Mouse (Mus musculus) CH12.LX (cell line): ENCODE data around the gene Flad1. TPM values are rescaled to one million over a fixed set of nuclear protein-coding genes. Genes with fewer than 3 reads are reported as not detected.

Experiments
- DNase-seq: peaks from one replicate; pipeline ENCODE4 v3.0.0-alpha.2; 2013; ENCODE audit errors: extremely low read depth
- H3K27ac ChIP-seq: 2 replicates; pipeline ENCODE4 v1.5.1; 2012; ENCODE audit warnings: low read depth, mild to moderate bottlenecking, control low read depth, moderate library complexity; ENCODE audit not compliant: insufficient read depth
- H3K27me3 ChIP-seq: replicated peaks from 2 replicates; pipeline ENCODE3; 2012; ENCODE audit warnings: inconsistent platforms
- H3K36me3 ChIP-seq, 2 experiments: replicated peaks in 1 of 2; 2 replicates each; pipeline versions ENCODE3 to v1.6.1; 2012; ENCODE audit warnings: inconsistent platforms in 1 of 2, low read length in 1 of 2, mild to moderate bottlenecking in 1 of 2, mixed read lengths in 1 of 2, moderate library complexity in 1 of 2; ENCODE audit not compliant: control insufficient read depth in 1 of 2, insufficient read depth in 1 of 2
- H3K4me1 ChIP-seq, 2 experiments: 2 replicates each; pipeline ENCODE4 v1.6.1; 2012; ENCODE audit warnings: inconsistent platforms in 1 of 2, moderate library complexity in 1 of 2; ENCODE audit not compliant: insufficient read depth in 2 of 2, control insufficient read depth in 1 of 2
- H3K4me2 ChIP-seq: 2 replicates; pipeline ENCODE4 v1.6.1; 2012; ENCODE audit warnings: low read depth, mild to moderate bottlenecking, control low read depth; ENCODE audit not compliant: poor library complexity, insufficient read depth, severe bottlenecking
- H3K4me3 ChIP-seq, 3 experiments: fragments of 150-350 bp in 1 of 3; sonication (generic) in 1 of 3; replicated peaks in 1 of 3; 2 replicates each; pipeline versions ENCODE3 to v1.5.1; 2011 to 2012; ENCODE audit warnings: low read depth in 2 of 3, low read length in 2 of 3, mild to moderate bottlenecking in 2 of 3, moderate library complexity in 2 of 3, control low read depth in 1 of 3, improper control_type of control experiment in 1 of 3, inconsistent platforms in 1 of 3, mixed read lengths in 1 of 3; ENCODE audit not compliant: poor library complexity in 1 of 3
- H3K79me2 ChIP-seq: replicated peaks from 2 replicates; pipeline ENCODE4 v1.6.1; 2012; ENCODE audit warnings: mild to moderate bottlenecking, moderate library complexity; ENCODE audit not compliant: control insufficient read depth, poor library complexity, insufficient read depth, severe bottlenecking; ENCODE audit errors: extremely low read depth
- H3K9ac ChIP-seq: 2 replicates; pipeline ENCODE4 v1.6.1; 2012; ENCODE audit warnings: low read depth, mild to moderate bottlenecking, control low read depth, moderate library complexity; ENCODE audit not compliant: insufficient read depth
- H3K9me3 ChIP-seq: replicated peaks from 2 replicates; pipeline ENCODE3; 2012; ENCODE audit warnings: low read length, inconsistent platforms, mixed read lengths
- CHD1 ChIP-seq: IDR thresholded peaks from 2 replicates; pipeline ENCODE4 v1.6.1; 2012; ENCODE audit warnings: low read depth, low read length, improper control_type of control experiment, inconsistent platforms
- CHD2 ChIP-seq: IDR thresholded peaks from 2 replicates; pipeline ENCODE4 v1.6.1; 2011; ENCODE audit warnings: low read length, improper control_type of control experiment
- CTCF ChIP-seq, 2 experiments: IDR thresholded peaks in 1 of 2; conservative IDR thresholded peaks in 1 of 2; 2 replicates each; pipeline ENCODE4 v1.5.1; 2011 to 2012; ENCODE audit warnings: low read depth in 2 of 2, low read length in 2 of 2, improper control_type of control experiment in 1 of 2, inconsistent platforms in 1 of 2, mild to moderate bottlenecking in 1 of 2, moderate library complexity in 1 of 2
- E2F4 ChIP-seq: IDR thresholded peaks from 2 replicates; pipeline ENCODE4 v1.6.1; 2011; ENCODE audit warnings: low read depth, low read length, improper control_type of control experiment; ENCODE audit not compliant: insufficient replicate concordance
- ELF1 ChIP-seq: IDR thresholded peaks from 2 replicates; pipeline ENCODE4 v1.6.1; 2014; ENCODE audit warnings: low read depth, mild to moderate bottlenecking, inconsistent platforms, low read length, improper control_type of control experiment
- EP300 ChIP-seq: IDR thresholded peaks from 2 replicates; pipeline ENCODE4 v1.6.1; 2011; ENCODE audit warnings: low read length, improper control_type of control experiment
- ETS1 ChIP-seq: conservative IDR thresholded peaks from 2 replicates; pipeline ENCODE4 v1.6.1; 2012; ENCODE audit warnings: low read depth, mild to moderate bottlenecking, inconsistent platforms, low read length, improper control_type of control experiment, moderate library complexity
- GABPA ChIP-seq: IDR thresholded peaks from 2 replicates; pipeline ENCODE4 v1.6.1; 2012; ENCODE audit warnings: low read depth, low read length, improper control_type of control experiment, inconsistent platforms; ENCODE audit not compliant: insufficient replicate concordance
- HCFC1 ChIP-seq: IDR thresholded peaks from 2 replicates; pipeline ENCODE4 v1.6.1; 2012; ENCODE audit warnings: low read depth, mild to moderate bottlenecking, inconsistent platforms, low read length, improper control_type of control experiment
- JUN ChIP-seq: IDR thresholded peaks from 2 replicates; pipeline ENCODE4 v1.6.1; 2011; ENCODE audit warnings: low read depth, mild to moderate bottlenecking, low read length, improper control_type of control experiment, moderate library complexity; ENCODE audit not compliant: insufficient read depth
- JUND ChIP-seq: conservative IDR thresholded peaks from 2 replicates; pipeline ENCODE4 v1.6.1; 2011; ENCODE audit warnings: low read depth, low read length, improper control_type of control experiment
- KAT2A ChIP-seq: IDR thresholded peaks from 2 replicates; pipeline ENCODE4 v1.6.1; 2012; ENCODE audit warnings: low read length, improper control_type of control experiment, inconsistent platforms; ENCODE audit not compliant: insufficient replicate concordance
- MAZ ChIP-seq: IDR thresholded peaks from 2 replicates; pipeline ENCODE4 v1.6.1; 2012; ENCODE audit warnings: low read depth, mild to moderate bottlenecking, inconsistent platforms, low read length, improper control_type of control experiment, moderate library complexity
- MEF2A ChIP-seq: IDR thresholded peaks from 2 replicates; pipeline ENCODE4 v1.6.1; 2014; ENCODE audit warnings: low read depth, mild to moderate bottlenecking, inconsistent platforms, low read length, improper control_type of control experiment, borderline replicate concordance
- MXI1 ChIP-seq: IDR thresholded peaks from 2 replicates; pipeline ENCODE4 v1.6.1; 2011; ENCODE audit warnings: mild to moderate bottlenecking, low read depth, low read length, improper control_type of control experiment
- MYC ChIP-seq: IDR thresholded peaks from 2 replicates; pipeline ENCODE4 v1.6.1; 2011; ENCODE audit warnings: low read depth, mild to moderate bottlenecking, improper control_type of control experiment, low read length
- NELFE ChIP-seq: IDR thresholded peaks from 2 replicates; pipeline ENCODE4 v1.6.1; 2011; ENCODE audit warnings: low read depth, low read length, improper control_type of control experiment
- PAX5 ChIP-seq: IDR thresholded peaks from 2 replicates; pipeline ENCODE4 v1.6.1; 2012; ENCODE audit warnings: low read length, inconsistent platforms, mixed read lengths
- RAD21 ChIP-seq: IDR thresholded peaks from 2 replicates; pipeline ENCODE4 v1.6.1; 2011; ENCODE audit warnings: low read depth, mild to moderate bottlenecking, low read length, improper control_type of control experiment, moderate library complexity
- RCOR1 ChIP-seq: conservative IDR thresholded peaks from 2 replicates; pipeline ENCODE4 v1.6.1; 2012; ENCODE audit warnings: low read depth, mild to moderate bottlenecking, inconsistent platforms, low read length, improper control_type of control experiment
- SMC3 ChIP-seq: IDR thresholded peaks from 2 replicates; pipeline ENCODE4 v1.6.1; 2011; ENCODE audit warnings: low read depth, low read length, improper control_type of control experiment
- TCF12 ChIP-seq: IDR thresholded peaks from 2 replicates; pipeline ENCODE4 v1.6.1; 2014; ENCODE audit warnings: low read depth, mild to moderate bottlenecking, inconsistent platforms, low read length, improper control_type of control experiment
- USF1 ChIP-seq: IDR thresholded peaks from 2 replicates; pipeline ENCODE4 v1.6.1; 2014; ENCODE audit warnings: low read depth, mild to moderate bottlenecking, inconsistent platforms, low read length, improper control_type of control experiment
- ZMIZ1 ChIP-seq: IDR thresholded peaks from 2 replicates; pipeline ENCODE4 v1.6.1; 2012; ENCODE audit warnings: low read depth, mild to moderate bottlenecking, inconsistent platforms, low read length, improper control_type of control experiment
- ZNF384 ChIP-seq: IDR thresholded peaks from 2 replicates; pipeline ENCODE4 v1.6.1; 2012; ENCODE audit warnings: low read depth, low read length, improper control_type of control experiment, inconsistent platforms
- dilution Hi-C: fragments of 300-500 bp; cut with MboI; formaldehyde crosslinking; loops from 2 replicates; pipeline ENCODE4 v1.14.3; 2020; ENCODE audit warnings: low sequenced_read_pairs; ENCODE audit not compliant: extremely low pct_unique_long_range_greater_than_20kb, extremely low pct_ligation_motif_present
- in situ Hi-C: fragments of 300-500 bp; cut with MboI; formaldehyde crosslinking; loops from 3 replicates; pipeline ENCODE4 v1.14.3; 2019; ENCODE audit warnings: low sequenced_read_pairs, low pct_ligation_motif_present, low pct_unique_long_range_greater_than_20kb, mixed read lengths
- polyA plus RNA-seq: library from polyadenylated mRNA; unstranded; fragments of >175 nt; gene quantifications from 2 replicates; pipeline ENCODE4 v1.2.1, GENCODE M21; 2012; ENCODE audit warnings: low read depth; ENCODE audit not compliant: insufficient read length
- total RNA-seq, 2 experiments: library from RNA; depleted of rRNA; stranded (reverse); fragments of 300-350 nt in 1 of 2; fragments of >200 nt in 1 of 2; gene quantifications; 2 replicates each; pipeline ENCODE4 v1.2.3; 2012 to 2014

Gene Flad1
- total and polyA plus RNA-seq, 3 experiments, result 26.0 to 31.1 (median 26.9) TPM

- Histone ChIP-seq H3K4me2 (peak overlapping the region; percentile 31; the same call in 1 of the 2 replicates), H3K79me2 (no peaks in the 10 kb centered on the region), H3K9me3 (no peaks in the 10 kb centered on the region), H3K4me3 (no peak overlapping the region), H3K27ac (no peak overlapping the region), H3K9ac (0 out of 2 replicates have a peak overlapping the region, but pooled peaks have one; percentile 13), H3K4me1 (peaks cover 12 to 25% of the 10 kb centered on the region in 2 experiments), H3K36me3 (peaks cover 0 to 4% of the 10 kb centered on the region in 2 experiments), H3K27me3 (peaks cover 18% of the 10 kb centered on the region)
- DNase-seq, result no peak
- no peak for TF ChIP-seq SMC3
- TF ChIP-seq CHD2, result no peak
- TF ChIP-seq MYC, result no peak
- TF ChIP-seq KAT2A, result no peak
- TF ChIP-seq USF1, result no peak
- no peak for TF ChIP-seq ZNF384
- no peak for TF ChIP-seq ETS1
- TF ChIP-seq NELFE, result no peak
- TF ChIP-seq JUND, result no peak
- TF ChIP-seq RCOR1, result no peak
- no peak for TF ChIP-seq MEF2A
- no peak for TF ChIP-seq GABPA
- TF ChIP-seq HCFC1, result no peak
- TF ChIP-seq ZMIZ1, result no peak
- no peak for TF ChIP-seq E2F4
- no peak for TF ChIP-seq CTCF (conservative IDR thresholded peaks at IDR 0.05 in 1 of 2, IDR thresholded peaks at IDR 0.05 in 1 of 2; ENCODE audit: low read depth in 2 of 2, low read length in 2 of 2)
- TF ChIP-seq PAX5, result no peak
- TF ChIP-seq MXI1, result no peak
- no peak for TF ChIP-seq MAZ
- TF ChIP-seq CHD1, result no peak
- dilution Hi-C loops, result no loop called here
- in situ Hi-C loops, result no loop called here
Observed at GRCm38 (mm10) chr3:89355512-89355902, 56.2 kb downstream of the Flad1 start.

GRCm38 (mm10) chr3:89354816-89355511 is 56.7 kb downstream of the Flad1 start:
- Histone ChIP-seq H3K9ac (no peak overlapping the region), H3K27me3 (peaks cover 18% of the 10 kb centered on the region), H3K4me2 (no peak overlapping the region), H3K27ac (no peak overlapping the region), H3K36me3 (peaks cover 0 to 4% of the 10 kb centered on the region in 2 experiments), H3K9me3 (no peaks in the 10 kb centered on the region), H3K79me2 (no peaks in the 10 kb centered on the region), H3K4me3 (no peak overlapping the region), H3K4me1 (peaks cover 12 to 29% of the 10 kb centered on the region in 2 experiments)
- DNase-seq, result peak; percentile 86
- dilution Hi-C loops (no loop called here), in situ Hi-C loops (no loop called here)
- TF ChIP-seq MXI1 (no peak), SMC3 (peak; percentile 77), EP300 (no peak), JUN (peak; percentile 23; the same call in 1 of the 2 replicates), RAD21 (peak; percentile 64), ELF1 (peak; percentile 28; the same call in 1 of the 2 replicates), MEF2A (0 out of 2 replicates have a peak, but pooled peaks have one; percentile 18), CHD2 (peak; percentile 76), CTCF (conservative IDR thresholded peaks at IDR 0.05 in 1 of 2, IDR thresholded peaks at IDR 0.05 in 1 of 2; ENCODE audit: low read depth in 2 of 2, low read length in 2 of 2) (peak; percentile 85 to 91; a peak in 3 of 4 replicates), TCF12 (no peak)
